Mouse (Mus musculus): ENCODE data around the gene Ccni.
A peak's percentile ranks its signal among the peaks of the same experiment; 100 is the strongest.

The Ccni gene

GRCm38 (mm10) chr5:93206109-93207005, at the start of gene Ccni, which contains the start of gene 2010109A12Rik:
Gene Ccni (minus strand): TSS chr5:93206495.
Gene 2010109A12Rik (plus strand): TSS chr5:93206518.
- peak; percentile 98 for DNase-seq (ENCODE audit: low spot score)

- DNase-seq (ENCODE audit: low spot score) = no peak
Observed at GRCm38 (mm10) chr5:93255759-93256265, 49.5 kb upstream of the Ccni start.

DNA sequence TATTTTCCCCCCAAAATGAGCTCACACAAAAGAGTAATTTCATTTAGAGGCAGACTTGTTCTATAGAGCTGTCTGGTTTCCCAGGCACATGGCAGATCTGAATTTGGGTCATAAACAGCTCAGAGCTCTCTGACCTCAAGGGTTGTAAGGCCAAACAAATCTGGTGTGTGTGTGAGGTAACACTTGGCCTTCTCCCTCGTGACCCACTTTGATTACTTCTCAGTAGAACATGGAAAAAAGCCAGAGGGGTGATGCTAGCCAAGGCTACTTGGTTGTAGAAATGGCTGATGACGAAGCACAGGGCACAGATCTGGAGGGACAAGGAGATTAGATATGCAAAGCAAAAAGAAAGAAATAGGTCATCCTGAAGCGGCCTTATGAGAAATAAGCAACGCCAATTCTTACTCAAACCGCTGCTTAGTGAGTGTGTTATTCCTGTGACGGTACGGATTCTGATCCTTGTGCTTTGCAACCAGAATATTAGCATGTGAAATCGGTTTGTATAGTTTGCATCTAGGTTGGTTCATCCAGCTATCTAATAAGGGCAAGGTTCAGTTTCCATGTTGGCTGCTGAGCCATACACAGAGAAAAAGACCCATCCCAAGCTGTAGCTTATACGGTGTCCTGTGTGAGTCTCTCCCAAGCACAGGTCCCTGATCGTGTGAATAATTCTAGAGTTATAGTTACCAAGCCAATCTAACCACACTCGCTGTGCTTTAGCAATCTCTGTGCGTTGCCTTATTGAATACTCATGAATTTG, 44.9 kb upstream of the Ccni start:
- peak; percentile 8 for DNase-seq (ENCODE audit: low spot score)

DNA sequence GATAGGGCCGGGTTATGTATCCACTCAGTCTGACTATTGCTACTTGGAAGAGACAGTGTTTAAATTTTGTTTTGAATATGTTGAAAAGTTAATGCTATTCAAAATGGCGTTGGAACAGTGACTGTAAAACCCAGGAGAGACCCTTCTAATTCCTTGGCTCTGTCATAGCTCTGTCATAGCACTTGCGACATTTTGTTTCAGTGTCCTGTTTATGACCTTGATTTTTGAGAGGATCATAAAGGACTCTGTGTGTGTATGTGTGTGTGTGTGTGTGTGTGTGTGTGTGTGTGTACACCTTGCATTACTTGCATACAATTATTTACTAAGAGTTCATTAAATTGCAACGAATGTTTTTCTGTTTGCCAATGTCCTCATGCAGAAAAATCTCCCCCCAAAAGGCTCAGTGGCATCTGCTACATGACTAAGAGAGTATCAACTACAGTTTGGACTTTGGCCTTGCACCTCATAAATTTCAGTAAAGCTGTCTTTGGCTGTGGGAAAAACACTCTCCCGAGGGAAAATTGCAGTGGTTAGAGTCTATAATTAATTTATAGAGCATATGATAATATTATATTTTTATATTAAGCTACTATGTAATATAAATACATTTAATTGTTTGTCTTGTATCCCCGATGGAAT, 43.8 kb upstream of the Ccni start:
- no peak for DNase-seq (ENCODE audit: low spot score)

GRCm38 (mm10) chr5:93245280-93245679, 39.0 kb upstream of the Ccni start:
- no peak for DNase-seq (ENCODE audit: low spot score)

DNA sequence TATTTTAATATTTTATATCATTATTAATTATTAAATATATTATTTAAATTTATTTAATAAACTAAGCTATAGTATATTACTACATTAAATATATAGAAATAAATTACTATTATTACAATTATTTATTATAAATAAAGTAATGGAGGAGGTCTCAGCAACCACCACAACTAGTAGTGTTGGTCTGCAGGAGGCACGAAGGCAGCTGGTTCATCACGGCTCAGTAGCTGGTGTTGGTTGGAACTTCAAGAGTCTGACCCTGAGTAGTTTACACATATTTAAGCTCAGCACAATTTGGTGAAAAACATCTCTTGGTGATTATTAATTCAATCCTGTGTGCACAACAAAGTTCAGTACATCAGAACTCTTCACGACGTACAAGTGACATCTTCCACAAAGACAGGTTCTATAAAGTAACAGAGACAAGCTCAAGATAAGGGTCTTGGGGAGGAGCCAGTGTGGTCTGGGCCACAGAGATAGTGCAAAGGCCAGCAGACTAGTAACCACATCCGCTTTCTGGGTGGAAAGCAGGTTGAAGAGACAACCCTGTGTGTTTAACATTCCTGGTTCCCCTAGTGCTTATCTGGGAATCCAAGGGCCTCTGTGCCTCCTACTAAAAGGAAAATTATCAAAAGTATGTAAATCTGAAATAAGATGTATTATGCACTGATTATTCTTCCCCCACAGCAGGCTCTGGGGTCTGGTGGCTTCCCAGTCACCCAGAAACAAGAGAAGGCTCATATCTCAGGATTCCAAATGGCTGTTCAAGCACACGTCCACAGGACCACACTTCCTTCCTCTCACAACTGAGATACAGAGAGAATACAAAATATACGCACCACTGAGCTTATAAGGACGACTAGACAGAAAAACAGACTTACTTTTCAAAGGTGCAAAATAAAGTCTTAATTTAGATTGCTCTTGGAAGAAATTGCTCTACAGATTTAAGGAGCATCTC, 33.6 kb upstream of the Ccni start:
- no peak for DNase-seq (ENCODE audit: low spot score)

DNA sequence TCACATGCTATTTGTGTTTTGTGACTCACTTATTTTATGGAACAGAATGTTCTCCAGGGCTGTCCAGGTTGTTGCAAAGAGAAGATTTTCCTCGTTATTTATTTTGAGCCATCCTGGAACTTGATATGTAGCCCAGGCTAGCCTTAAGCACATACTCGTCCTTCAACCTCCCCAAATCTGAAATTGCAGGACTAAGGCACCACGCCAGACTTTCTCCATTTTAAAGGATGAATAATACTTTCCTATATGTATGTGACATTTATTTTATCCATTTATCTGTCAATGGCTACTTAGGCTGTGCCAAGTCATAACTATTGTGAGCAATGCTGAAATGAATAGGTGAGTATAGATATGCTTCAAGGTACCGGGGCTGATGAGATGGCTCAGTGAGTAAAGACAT, 30.2 kb upstream of the Ccni start:
- no peak for DNase-seq (ENCODE audit: low spot score)

- no peak for DNase-seq (ENCODE audit: low spot score)
Observed at GRCm38 (mm10) chr5:93235888-93236287, 29.6 kb upstream of the Ccni start.

DNA sequence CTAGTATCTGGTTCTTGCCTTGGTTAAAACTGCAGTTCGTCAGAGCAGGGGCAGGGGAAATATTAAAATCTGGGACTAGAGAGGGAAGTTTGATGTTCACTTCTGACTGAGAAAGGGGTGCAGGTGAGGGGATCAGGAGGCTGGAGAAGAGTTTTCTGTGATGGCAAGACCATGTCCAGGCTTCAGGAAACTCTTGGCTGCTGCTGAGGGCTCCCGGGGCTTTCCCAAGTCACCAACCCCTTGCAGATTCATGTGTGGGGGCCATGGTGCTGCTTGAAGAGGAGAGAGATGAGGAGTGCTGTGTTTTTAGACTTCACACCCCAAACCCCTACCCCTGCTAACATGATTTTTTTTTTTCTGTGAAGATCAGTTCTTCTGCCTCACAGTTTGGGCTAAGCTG, 28.3 kb upstream of the Ccni start:
- no peak for DNase-seq (ENCODE audit: low spot score)

DNA sequence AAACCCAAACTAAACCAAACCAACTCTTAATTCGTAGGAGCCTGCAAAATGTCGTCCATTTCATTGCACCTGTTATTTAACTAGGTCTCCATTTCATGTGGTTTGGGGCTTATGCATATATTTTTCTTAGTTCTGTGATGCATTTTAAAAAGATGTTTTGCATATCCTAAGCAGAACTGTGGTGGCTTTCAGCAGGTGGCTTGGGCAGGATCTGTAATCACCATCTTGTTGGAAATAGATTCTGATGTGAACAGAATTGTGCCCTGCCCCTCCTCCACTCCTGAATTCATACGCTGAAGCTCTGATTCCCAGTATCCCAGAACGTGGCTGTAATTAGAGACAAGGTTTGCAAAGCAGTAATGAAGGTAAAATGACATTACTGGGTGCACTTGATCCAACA, 27.8 kb upstream of the Ccni start:
- DNase-seq (ENCODE audit: low spot score) = no peak

GRCm38 (mm10) chr5:93232838-93233237, 26.5 kb upstream of the Ccni start:
- DNase-seq (ENCODE audit: low spot score) = no peak

DNA sequence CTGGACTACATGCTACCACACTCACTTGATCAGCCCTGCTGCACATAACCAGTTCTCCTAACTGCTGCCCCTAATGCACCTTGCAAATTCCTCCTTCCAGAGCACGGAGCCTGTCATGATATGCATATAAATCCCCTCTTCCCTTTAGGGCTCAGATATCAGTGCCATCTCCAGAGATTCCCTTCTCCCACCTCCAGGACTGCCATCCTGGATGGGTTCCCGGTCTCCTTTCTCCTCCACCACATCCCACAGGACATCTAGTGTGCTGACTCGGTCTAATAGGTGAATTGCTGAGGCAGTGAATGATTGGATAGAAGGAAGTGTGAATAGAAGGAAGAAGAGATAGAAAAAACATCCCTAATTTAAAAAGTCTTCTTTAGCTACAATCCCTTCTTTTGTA, 25.4 kb upstream of the Ccni start:
- DNase-seq (ENCODE audit: low spot score) = no peak

- DNase-seq (ENCODE audit: low spot score) = no peak
Observed at GRCm38 (mm10) chr5:93229527-93229926, 23.2 kb upstream of the Ccni start.

DNA sequence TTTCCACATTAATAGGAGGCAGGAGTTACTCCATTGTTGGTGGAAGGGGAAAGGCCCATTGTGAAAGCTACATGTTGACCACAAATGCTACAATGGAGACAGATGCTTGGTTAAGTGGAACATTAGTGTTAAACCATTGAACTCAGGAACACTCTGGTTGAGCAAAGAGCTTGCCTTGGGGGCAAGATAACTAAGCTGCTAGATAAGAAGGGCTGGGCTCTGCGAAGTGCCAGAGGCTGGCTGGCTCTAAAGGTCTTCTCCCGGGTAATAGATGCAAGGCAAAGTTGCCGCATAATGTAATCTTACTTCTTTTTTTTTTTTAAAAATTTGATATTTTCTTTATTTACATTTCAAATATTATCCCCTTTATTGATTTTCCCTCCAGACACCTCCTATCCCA, 20.9 kb upstream of the Ccni start:
- no peak for DNase-seq (ENCODE audit: low spot score)

DNA sequence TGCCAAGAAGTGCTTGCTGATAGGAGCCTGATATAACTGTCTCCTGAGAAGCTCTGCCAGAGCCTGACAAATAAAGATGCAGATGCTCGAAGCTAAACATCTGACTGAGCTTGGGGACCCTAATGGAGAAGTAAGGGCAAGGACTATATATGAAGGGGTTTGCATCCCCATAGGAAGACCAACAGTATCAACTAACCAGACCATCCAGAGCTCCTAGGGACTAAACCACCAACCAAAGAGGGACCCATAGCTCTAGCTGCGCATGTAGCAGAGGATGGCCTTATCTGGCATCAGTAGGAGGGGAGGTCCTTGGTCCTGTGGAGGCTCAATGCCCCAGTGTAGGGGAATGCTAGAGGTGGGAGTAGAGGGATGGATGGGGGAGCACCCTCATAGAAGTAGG, 18.3 kb upstream of the Ccni start:
- no peak for DNase-seq (ENCODE audit: low spot score)

GRCm38 (mm10) chr5:93221661-93222060, 15.4 kb upstream of the Ccni start:
- DNase-seq (ENCODE audit: low spot score) = no peak

GRCm38 (mm10) chr5:93218375-93218774, 12.1 kb upstream of the Ccni start:
- no peak for DNase-seq (ENCODE audit: low spot score)

DNA sequence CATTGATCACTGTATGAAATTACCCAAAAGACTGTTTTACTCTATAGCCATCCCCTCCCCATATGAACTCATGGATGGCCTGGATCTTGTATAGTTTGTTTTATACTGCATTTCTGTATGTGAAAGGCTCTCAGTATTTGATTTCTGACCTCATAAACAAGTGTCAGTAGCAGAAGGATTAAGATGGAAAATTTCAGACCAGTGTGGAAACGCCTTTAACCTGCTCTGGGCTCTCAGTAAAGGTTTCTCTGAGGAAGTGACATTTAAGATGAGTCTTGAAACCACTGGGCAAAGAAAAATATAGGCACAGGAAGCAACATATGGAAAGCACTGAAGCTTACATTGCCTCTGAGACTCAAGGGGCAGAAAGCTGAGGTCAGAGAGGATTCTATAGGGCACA, 1.3 kb upstream of the Ccni start:
- peak; percentile 3 for DNase-seq (ENCODE audit: low spot score)

GRCm38 (mm10) chr5:93207006-93207348, 682 bp upstream of the Ccni start:
- DNase-seq (ENCODE audit: low spot score) = no peak

- peak; percentile 60 for DNase-seq (ENCODE audit: low spot score)
Observed at GRCm38 (mm10) chr5:93205371-93206108, 755 bp downstream of the Ccni start.

DNA sequence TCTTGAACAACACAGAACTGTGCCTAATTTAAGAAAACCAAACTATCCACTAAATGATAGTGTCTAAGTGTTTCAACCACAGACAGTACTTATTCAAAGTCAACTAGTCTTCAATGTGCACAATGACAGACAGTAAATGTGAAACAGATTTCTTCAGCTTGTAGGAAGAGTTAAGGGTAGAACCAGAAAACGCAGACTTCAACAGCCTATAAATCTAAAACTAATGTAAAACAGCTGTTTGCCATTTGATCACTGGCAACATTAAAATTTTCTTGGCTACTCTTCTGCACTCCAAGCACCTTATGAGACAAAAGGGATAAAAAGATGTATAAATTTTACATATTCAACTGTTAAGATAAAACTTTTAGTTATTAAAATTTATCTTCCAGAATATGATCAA, 5.1 kb downstream of the Ccni start:
- peak; percentile 33 for DNase-seq (ENCODE audit: low spot score)
